Mouse (Mus musculus): ENCODE measurements at regions not wholly inside any gene's neighbourhood (a gene's known extent, or its start where the extent isn't known, plus 50 kb on each side); places are given as distances from the start of the nearest gene placed in this dataset.

DNA sequence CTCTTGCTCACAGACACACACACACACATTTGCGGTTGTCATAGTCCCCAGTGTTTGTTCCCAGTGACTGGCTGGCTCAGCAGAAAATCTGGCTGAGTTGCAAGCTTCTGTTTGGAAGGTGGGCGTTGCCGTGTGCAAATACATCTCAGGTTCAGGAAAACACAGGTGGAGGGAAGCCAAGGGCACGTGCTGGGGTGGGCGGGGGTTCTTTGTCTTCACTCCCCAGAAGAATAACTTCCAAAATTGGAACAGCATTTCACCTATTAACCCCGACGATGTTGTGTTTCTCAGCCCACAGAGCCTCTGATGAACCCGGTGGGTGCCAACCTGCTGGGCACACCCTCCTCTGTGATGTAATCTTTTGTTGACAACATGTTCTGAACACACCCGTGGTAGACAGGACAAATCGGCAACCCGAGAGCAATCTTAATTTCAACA, 82.3 kb upstream of the Ubl3 start:
- TF ChIP-seq CTCF (IDR thresholded peaks at IDR 0.05; ENCODE audit: borderline replicate concordance, control insufficient read depth, extremely low read depth, insufficient read depth, low read length, poor library complexity) (no peak), POLR2A (IDR thresholded peaks at IDR 0.05; ENCODE audit: control insufficient read depth, extremely low read depth, insufficient read depth, low read length, poor library complexity) (no peak)

All from thymus, adult 2 months (tissue).